Mouse (Mus musculus): ENCODE measurements around the gene Tspan32.

The Tspan32 gene

DNA sequence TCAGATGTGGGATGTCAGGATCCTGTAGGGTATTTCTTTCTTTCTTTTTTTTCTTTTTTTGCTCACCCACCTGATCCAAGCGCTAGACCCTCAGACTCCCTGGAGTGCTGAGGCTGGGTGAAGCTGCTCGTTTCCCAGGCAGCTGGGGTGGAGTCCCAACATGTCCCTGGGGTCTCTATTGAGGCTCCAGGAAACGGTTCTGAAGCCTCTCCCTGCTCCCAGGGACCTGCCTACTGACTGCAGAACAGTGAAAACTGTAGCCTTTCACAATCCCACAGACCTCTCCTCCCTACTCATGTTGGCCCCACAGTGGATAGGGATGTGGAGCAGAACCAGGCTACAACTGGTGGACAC is 49.7 kb downstream of the Tspan32 start:
- DNase-seq (ENCODE audit: low spot score in 2 of 2): no peak

DNA sequence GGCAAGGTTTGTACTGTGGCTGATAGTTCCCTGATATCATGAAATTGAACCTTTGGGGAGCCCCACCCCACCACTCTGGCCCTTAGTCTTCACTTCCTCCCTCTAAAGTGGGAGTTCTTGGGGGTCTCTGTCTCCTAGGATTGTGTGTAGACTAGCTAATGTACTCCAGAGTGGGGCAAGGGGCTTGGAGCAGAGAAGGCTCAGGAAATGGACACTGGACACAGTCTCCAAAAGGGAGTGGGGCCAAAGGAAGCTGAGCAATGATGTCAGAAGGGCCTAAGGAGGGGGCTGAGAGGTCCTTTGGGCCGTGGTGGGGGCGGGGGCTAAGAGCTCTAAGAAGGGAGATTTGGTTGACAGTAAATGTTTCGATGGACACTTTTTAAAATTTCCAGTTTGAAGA is 50.2 kb downstream of the Tspan32 start:
- no peak for DNase-seq (ENCODE audit: low spot score in 2 of 2)

DNA sequence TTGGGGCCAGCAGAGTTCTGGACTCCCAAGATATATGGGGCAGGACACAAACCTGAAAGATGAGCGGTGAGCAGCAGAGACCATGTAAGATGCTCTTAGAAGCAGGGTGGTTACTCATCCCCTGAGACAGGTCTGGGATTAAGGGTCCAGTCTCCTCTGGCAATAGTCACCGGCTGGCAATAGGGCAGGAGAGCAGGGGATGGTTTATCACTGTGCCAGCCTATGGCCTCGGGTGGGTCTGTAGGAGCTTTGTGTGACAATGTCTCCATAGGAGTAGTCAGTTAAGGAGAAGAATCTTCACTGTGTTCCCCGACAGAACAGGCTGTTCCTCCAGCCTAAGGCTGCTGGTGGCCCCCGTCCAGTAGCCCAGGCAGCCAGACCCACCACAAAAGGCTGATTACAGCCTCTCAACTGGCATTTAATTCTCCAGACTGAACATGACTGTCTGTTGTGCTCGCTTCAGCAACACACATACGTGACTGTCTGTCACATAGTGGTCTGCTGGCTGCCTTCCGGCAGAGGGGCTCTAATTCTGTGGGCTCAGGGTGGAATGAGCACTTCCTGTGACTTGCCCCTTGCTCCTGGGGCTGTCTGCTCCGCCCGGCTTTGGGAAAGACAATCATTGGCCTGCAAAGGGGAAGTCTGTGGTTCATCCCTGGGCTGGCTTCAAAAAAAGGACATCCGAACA is 50.8 kb downstream of the Tspan32 start:
- DNase-seq (ENCODE audit: low spot score in 2 of 2): no peak

DNA sequence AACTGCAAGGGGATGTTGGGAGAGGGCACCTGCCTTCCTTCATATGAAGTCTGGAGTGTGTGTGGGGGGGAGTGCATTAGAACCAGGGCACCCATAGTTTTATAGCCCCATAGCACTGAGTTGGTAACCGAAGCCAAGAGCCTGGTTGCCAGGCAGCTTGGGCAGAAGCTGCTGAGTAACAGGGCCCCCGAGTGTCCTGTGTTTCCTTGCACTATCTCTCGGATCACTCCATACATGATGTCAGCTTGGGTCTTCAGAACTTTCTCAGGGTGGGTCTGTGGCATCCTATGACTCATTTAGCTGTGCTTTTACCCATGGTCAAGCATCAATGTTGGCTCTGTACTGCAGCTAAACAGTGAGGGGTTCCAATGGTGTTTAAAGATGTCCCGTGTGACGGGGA is 52.2 kb downstream of the Tspan32 start:
- no peak for DNase-seq (ENCODE audit: low spot score in 2 of 2)

DNA sequence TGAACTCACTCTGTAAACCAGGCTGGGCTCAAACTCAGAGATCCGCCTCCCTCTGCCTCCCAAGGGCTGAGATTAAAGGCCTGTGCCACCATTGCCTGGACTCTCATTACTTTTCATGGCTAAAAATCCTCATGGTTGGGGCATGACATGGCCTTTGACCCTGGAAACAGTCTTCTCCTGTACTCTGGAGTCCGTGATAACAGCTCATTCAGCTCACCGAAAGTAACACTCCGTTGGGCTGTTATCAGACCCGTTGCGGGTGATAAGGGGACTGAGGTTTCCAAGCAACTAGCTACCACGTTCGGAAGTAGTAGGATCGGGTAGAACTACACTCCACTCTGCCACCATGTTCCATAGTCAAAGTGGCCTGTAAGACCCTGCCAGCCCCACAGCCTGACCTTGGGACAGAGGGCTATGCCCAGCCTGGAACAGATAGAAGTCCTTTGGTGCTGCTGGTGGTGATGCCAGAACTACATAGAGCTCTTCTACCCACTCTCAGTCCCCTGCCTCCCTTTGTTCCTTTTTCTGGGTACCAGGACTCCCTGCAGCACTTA is 52.9 kb downstream of the Tspan32 start:
- DNase-seq (ENCODE audit: low spot score in 2 of 2): no peak

DNA sequence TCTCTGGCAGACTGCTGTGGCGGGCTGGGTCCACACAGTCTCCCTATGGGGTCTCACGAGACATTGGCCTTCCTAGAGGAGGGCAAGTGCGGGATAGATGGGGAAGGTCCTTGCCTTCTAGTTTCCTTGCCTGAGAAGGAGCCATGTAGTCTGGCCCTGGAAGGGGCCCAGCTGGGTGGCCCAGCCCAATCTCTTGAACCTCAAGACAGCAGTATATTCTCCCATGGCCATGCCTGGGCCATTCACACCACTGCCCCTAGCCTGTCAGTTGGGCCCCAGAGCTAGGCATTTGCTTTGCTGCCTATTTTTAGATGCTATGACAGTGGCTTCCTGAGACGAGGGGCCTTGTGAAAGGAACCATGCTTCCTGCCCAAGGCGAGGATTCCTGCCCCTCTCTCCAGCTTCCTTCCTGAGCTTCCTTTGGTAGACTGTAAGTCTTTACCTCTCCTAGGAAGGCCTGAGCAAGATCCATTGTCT is 53.4 kb downstream of the Tspan32 start:
- no peak for DNase-seq (ENCODE audit: low spot score in 2 of 2)

DNA sequence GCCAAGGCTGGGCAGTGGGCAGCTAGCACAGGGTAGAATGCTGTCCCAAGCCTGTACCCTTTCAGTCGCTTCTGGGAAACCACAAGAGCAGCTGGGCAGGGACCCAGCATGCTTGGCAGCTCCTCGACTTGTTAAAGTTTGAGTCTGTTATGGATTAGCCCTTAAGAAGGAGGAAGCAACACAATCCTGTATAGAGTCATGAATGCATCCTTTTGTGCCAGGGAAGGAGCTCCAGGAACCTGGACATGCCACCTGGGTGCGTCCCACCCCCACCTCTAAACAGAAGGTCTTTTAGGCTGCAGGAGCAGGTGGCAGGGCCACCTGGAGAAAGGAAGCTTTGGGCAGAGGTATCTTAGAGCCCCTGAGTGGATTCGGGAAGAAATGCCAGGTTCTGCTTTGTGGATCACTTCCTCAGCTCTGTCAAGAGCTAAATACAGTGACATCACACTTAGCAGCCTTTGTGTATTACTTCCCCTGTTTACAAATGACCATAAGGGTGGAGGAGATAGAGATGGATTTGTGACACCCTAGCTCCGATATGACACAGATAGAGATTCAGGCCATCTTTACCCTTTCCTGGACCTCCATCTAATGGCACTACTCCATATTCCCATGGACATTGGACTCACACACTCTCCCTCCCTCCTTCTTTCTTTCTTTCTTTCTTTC is 54.5 kb downstream of the Tspan32 start:
- DNase-seq (ENCODE audit: low spot score in 2 of 2): peak in 1 of 2 experiments; percentile 61

DNA sequence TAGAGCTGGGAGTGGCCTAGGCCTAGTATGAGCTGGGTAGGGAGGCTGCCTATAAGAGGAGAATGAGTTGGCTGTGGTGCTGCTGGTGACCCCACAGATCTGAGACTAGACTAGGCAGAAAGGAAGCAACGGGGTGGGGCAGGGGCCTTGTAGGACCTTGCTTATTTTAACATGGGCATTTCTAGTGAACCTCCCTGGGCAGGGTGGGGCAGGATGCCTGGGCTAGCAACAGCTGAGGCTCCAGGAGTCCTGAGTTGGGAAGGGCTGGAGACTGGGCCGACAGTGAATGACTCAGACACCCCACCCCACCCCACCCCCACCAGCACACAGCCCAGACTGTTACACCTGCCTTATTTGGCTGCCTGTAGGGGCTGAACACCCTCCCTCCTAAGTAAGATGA is 57.9 kb downstream of the Tspan32 start:
- DNase-seq (ENCODE audit: low spot score in 2 of 2): no peak

DNA sequence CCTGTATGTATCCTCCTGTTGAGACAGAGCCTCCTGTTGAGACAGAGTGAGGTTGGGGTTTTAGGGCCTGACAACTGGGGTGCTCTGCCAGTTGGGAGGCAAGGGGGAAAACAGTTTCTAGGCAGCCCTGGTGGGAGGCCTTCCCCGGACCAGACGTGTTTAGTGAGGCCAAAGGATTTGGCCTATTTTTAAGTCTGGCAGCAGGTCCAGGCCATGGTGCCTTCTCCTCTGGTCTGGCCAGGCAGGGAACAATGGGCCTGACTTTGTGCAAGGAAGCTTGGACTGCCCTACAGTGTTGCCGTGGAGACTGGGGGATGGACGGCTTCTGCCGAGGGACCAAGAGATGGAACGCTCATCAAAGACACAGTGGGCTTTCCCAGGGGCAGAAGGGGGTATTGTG is 59.4 kb downstream of the Tspan32 start:
- DNase-seq (ENCODE audit: low spot score in 2 of 2): no peak

DNA sequence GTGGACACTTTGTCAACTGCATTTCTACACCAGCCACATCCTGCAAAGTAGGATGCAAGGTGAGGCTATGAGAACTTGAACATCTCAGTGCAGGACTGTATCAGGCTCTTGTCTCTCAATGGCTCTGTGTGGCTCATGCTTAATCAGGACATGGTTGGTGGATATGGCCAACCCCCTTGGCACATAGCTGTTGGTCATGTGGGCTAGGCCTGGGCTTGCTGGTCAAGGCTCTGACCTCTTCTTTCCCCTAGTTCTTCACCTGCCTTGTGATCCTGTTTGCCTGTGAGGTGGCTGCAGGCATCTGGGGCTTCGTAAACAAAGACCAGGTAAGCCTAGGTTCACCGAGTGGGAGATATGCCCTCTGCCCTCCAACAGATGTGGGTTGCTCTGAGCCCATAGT is 60.8 kb downstream of the Tspan32 start:
- no peak for DNase-seq (ENCODE audit: low spot score in 2 of 2)

DNA sequence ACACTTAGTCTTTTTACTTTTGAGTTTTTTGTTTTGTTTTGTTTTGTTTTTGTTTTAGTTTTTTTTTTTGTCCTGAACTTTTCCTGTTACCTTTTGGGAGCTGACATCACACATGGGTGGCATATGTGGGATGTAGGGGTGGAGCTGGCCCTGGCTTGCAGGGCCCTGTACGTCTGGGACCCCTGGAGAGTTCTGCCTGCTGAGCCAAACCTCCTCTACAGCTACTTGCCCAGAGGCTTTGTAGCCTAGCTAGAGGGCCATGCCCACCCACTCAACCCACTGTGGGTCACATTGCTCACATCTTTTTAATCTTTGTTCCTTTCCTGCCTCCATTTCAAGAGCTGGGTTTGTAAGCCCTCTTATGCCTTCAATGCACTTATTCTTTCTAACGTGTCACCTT is 62.6 kb downstream of the Tspan32 start:
- DNase-seq (ENCODE audit: low spot score in 2 of 2): no peak

DNA sequence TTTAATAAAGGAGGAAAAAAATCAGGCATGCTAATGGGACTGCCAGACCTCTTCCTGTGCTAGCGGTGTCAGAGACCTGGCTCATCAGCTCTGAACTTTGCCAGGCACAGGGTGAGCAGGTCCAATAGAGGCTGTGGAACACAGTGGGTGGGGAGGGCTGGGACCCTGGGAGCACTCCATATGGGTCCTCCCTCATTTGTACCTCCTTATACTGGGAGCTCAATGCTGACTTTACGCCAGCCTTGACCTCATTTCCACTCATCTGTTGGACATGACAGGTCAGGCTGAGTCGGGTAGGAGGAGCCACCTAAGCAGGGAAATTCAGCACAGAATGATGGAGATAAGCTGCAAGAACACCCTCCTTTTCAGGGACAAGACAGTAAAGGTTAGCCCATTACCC is 63.1 kb downstream of the Tspan32 start:
- DNase-seq (ENCODE audit: low spot score in 2 of 2): no peak

DNA sequence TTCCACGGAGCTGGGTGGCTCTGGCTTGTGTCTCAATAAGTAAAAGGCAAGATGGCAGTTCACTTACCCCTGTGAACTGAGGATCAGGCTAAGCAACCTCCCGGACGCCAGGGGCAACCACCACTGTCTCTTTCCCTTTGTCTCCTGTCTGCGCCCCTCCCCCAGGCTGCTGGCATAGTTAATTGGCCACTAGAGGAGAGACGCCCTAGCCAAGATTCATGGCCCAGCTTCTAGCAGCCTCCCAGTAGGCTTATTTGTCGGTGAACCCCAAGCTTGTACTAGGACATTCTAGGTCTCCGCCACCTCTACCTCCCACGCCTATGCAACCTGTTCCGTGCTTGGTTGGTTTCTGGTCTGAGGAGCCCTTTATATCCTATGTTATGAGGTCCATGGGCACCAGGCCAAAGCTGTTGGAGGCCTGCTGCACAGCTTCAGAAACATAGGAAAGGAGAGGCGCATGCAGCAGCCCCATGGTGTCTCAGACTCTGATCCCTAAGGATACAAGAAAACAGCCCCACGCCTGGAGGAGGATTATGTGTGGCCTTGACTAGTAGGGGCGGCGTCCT is 63.6 kb downstream of the Tspan32 start:
- peak in 1 of 2 experiments; percentile 57 for DNase-seq (ENCODE audit: low spot score in 2 of 2)

DNA sequence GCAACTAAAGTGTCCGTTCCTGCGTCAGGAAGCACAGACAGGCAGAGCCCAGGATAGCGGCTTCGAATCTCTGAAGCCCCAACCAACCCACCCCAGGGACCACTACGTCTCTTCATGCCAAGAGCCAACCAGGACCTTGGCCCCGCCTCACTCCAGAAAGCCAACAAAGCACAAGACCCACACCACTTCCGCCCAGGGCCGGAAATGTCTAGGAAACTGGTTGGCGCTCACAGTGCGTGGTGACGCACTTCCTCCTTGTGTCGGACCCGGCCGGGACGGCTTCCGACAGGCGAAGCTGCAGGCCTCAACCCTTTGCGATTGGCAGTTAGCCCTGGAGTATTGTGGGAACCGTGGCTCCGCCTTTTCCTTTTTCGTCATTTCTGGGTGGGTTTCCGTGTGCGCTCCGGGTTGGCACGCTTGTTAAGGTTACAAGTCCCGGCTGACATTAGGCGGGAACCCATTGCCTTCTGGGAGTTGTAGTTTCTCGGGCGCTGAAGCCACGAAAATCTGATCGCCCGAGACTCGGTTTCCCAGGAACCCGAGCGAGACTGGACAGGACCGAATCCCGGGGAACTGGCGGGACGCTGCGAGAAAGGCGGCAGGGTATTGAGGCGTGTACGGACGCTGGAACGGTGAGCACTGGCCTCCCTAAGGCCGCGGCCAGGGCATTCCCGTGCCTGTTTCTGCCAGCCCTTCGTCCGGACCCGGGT is 64.2 kb downstream of the Tspan32 start, which contains the start of gene Tssc4:
Gene Tssc4, plus strand, starts transcription at position 368 of the 710 bp plus-strand sequence.
- DNase-seq (ENCODE audit: low spot score in 2 of 2): peak; percentile 99

Measured in left cerebral cortex, adult 9 months (tissue).